Mouse (Mus musculus): ENCODE results near the gene Doc2b. TPM values are rescaled to one million over a fixed set of nuclear protein-coding genes. Genes with fewer than 3 reads are reported as not detected.
A peak's percentile ranks its signal among the peaks of the same experiment; 100 is the strongest.

The Doc2b gene
- polyA plus RNA-seq, 1 experiment from 2014 or later = 1.4 TPM

DNA sequence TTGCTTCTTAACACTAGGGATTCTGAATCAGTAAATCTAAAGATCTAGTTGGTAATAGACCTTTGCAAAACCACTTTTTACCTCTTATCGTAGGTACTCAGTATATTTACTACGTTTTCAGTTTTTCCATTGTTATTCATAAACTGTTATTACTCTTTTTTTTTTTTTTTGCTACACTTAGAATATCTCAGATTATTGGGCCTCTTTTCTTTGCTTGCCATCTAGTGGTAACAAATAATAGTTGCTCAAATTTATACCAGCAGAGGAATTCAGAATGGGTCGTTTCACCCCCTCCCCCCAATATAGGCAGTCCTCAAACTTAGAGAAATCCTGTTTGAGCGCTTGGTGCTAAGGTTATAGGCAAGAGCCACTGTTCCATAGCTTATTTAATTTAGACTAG lies 44.8 kb downstream of the Doc2b start:
- Histone ChIP-seq H3K27ac (no peak overlapping the region), H3K4me1 (replicated peaks) (peaks cover 10% of the 10 kb centered on the region), H3K36me3 (no peaks in the 10 kb centered on the region), H3K27me3 (replicated peaks) (no peaks in the 10 kb centered on the region), H3K9ac (no peak overlapping the region), H3K4me3 (replicated peaks) (no peak overlapping the region), H3K9me3 (no peaks in the 10 kb centered on the region), H3K4me2 (replicated peaks) (no peak overlapping the region)
- 70% methylated on average over 4 of the region's 4 CpGs for WGBS
- ATAC-seq = no peak

DNA sequence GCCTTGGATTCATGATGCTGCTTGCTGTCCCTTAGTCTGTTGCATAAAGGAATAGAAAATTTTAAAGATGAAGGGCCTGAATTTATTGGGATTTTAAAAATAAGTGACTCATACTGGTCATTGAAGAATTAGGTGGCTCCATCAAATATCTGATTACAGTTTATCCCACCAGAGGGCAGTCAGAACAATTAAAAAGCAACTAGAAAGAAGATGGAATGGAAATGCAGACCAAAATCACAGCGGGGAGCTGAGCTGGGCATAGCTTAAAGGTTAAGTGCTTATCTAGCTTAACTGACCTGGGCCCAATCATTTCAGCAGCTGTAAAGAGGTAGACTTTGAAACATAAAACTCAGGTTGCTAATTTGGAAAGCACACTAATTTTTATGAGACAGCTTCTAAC lies 45.3 kb downstream of the Doc2b start:
- no peak for ATAC-seq
- WGBS = 65% methylated on average over 1 of the region's 1 CpGs
- no peak overlapping the region for H3K9ac ChIP-seq
- H3K4me1 ChIP-seq (replicated peaks) = peaks cover 12% of the 10 kb centered on the region
- no peaks in the 10 kb centered on the region for H3K27me3 ChIP-seq (replicated peaks)
- no peak overlapping the region for H3K4me2 ChIP-seq (replicated peaks)
- H3K4me3 ChIP-seq (replicated peaks) = no peak overlapping the region
- H3K9me3 ChIP-seq = no peaks in the 10 kb centered on the region
- no peaks in the 10 kb centered on the region for H3K36me3 ChIP-seq
- no peak overlapping the region for H3K27ac ChIP-seq

DNA sequence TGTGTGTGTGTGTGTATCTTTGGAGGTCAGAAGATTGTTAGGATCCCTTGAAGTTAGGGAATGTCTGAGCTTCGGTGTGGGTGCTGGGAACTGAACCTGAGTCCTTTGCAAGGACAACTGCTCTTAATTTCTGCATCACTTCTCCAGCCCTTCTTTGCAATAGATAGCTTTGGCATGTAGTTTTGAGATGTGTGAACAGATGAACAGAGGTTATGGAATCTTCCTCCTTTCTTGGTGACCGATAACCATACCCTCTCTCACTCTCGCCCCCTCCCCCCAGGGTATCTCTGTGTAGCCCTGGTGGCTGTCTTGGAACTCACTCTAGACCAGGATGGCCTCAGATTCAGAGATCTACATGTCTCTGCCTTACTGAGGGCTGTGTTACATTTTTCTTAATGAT lies 51.1 kb downstream of the Doc2b start:
- no peak for ATAC-seq
- Histone ChIP-seq H3K27me3 (replicated peaks) (no peaks in the 10 kb centered on the region), H3K4me3 (replicated peaks) (no peak overlapping the region), H3K4me2 (replicated peaks) (no peak overlapping the region), H3K9me3 (no peaks in the 10 kb centered on the region), H3K27ac (no peak overlapping the region), H3K9ac (no peak overlapping the region), H3K4me1 (replicated peaks) (peaks cover 19% of the 10 kb centered on the region), H3K36me3 (no peaks in the 10 kb centered on the region)
- 93% methylated on average over 3 of the region's 3 CpGs for WGBS

DNA sequence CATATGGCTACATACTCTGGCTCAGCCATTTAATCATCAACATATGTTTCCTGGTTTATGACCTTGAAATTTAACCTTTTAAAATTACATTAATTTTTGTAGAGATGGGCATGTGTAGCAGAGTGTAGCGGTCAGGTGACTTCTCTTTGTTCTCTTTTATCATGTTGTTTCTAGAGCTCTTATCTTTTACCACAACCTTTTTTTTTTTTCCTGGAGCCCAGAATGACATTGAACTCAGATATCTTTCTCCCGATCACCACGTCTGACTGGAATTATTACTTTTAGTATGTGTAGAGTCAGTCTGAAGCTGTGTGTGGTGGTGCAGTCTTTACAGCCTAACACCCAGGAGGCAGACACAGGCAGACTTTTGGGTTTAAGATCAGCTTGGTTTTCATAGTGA lies 54.2 kb downstream of the Doc2b start:
- Histone ChIP-seq H3K27ac (no peak overlapping the region), H3K27me3 (replicated peaks) (no peaks in the 10 kb centered on the region), H3K36me3 (peaks cover 4% of the 10 kb centered on the region; the same call in 1 of the 2 replicates), H3K4me1 (replicated peaks) (peaks cover 27% of the 10 kb centered on the region), H3K9me3 (no peaks in the 10 kb centered on the region), H3K4me3 (replicated peaks) (no peak overlapping the region), H3K9ac (no peak overlapping the region), H3K4me2 (replicated peaks) (no peak overlapping the region)
- WGBS = 61% methylated on average over 3 of the region's 3 CpGs
- ATAC-seq = peak; percentile 37; the same call in 1 of the 2 replicates

DNA sequence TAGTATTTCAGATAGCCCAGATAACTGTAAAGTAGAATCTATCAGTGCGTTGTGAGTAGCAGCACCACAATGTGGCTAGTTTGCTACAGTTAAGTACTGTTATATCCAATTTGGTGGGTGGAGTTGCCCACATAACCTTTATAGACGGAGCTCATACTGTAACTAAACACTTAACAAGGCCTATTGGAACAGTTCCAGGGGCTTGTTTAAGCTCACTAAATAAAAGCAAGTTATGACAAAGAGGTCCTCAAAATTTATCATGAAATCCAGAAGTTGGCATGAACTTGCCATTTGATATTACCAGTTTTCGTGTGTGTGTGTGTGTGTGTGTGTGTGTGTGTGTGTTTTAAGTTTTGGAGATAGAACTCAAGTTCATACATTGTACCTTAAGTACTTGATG lies 55.6 kb downstream of the Doc2b start:
- Histone ChIP-seq H3K27me3 (replicated peaks) (no peaks in the 10 kb centered on the region), H3K4me1 (replicated peaks) (peaks cover 28% of the 10 kb centered on the region), H3K4me2 (replicated peaks) (no peak overlapping the region), H3K36me3 (peaks cover 4% of the 10 kb centered on the region; the same call in 1 of the 2 replicates), H3K4me3 (replicated peaks) (no peak overlapping the region), H3K27ac (no peak overlapping the region), H3K9ac (no peak overlapping the region), H3K9me3 (no peaks in the 10 kb centered on the region)
- 62% methylated on average over 3 of the region's 3 CpGs for WGBS
- ATAC-seq = no peak

DNA sequence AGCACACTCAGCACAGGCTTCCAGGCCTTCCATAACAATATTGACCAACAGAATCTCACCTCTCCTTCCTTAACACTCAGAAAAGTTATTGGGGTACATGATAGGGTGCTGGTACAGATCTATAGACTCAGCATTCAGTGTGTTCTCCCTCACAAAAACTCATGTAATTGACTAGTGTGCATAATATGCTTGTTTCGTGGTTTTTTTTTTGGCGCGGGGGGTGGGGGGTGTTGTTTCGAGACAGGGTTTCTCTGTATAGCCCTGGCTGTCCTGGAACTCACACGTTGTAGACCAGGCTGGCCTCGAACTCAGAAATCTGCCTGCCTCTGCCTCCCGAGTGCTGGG lies 57.4 kb downstream of the Doc2b start:
- Histone ChIP-seq H3K9me3 (no peaks in the 10 kb centered on the region), H3K27me3 (replicated peaks) (no peaks in the 10 kb centered on the region), H3K9ac (no peak overlapping the region), H3K4me2 (replicated peaks) (no peak overlapping the region), H3K4me1 (replicated peaks) (peaks cover 34% of the 10 kb centered on the region), H3K27ac (no peak overlapping the region), H3K36me3 (peaks cover 4% of the 10 kb centered on the region; the same call in 1 of the 2 replicates), H3K4me3 (replicated peaks) (no peak overlapping the region)
- 90% methylated on average over 7 of the region's 7 CpGs for WGBS
- ATAC-seq = no peak

DNA sequence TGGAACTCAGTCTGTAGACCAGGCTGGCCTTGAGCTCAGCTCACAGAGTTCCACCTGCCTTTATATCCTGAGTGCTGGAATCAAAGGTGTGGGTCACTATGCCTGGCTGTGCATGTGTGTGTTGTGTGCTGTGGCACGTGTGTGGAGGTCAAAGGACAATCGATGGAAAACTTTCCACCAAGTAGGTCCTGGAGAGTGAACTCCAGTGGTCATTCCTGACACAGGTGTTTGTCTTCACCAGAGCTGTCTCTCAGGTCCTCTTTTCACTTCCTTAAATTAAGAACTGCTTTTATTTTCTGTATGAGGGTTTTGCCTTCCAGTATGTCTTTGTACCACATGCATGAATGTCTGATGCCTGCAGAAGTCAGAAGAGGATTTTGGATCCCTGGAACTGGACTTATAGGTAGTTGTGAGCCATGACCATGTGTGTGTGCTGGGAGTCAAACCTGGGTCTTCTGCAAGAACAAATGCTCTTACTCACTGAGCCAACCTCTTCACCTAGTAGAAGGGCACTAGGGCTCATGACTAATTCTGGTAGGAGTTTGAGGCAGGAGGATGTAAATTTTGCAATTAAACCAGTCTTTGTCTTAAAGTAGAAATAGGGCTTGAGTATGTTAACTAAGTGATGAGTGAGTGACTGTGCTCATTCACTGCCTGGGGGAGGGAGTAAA lies 57.9 kb downstream of the Doc2b start:
- Histone ChIP-seq H3K4me2 (replicated peaks) (no peak overlapping the region), H3K4me1 (replicated peaks) (peaks cover 34% of the 10 kb centered on the region), H3K27ac (no peak overlapping the region), H3K9ac (no peak overlapping the region), H3K36me3 (peaks cover 4% of the 10 kb centered on the region; the same call in 1 of the 2 replicates), H3K27me3 (replicated peaks) (no peaks in the 10 kb centered on the region), H3K9me3 (no peaks in the 10 kb centered on the region), H3K4me3 (replicated peaks) (no peak overlapping the region)
- ATAC-seq = no peak
- WGBS = 73% methylated on average over 2 of the region's 2 CpGs

DNA sequence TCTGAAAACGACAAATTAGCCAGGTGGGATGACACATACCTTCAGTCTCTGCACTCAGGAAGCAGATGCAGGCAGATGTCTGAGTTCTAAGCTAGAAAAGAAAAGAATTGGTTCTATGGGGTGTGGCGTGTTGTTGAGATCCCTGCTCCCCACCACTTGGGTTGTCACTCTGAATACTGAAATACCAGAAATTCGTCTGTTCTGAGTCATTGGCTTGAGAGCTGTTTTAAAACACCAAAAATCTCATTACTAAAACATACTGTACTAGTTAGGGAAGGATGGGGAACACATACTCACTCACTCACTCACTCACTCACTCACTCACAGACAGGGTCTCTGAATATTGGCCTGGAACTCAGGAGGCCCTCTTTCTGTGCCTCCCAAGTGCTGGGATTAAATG lies 58.9 kb downstream of the Doc2b start:
- Histone ChIP-seq H3K4me1 (replicated peaks) (peaks cover 31% of the 10 kb centered on the region), H3K27me3 (replicated peaks) (no peaks in the 10 kb centered on the region), H3K4me2 (replicated peaks) (no peak overlapping the region; the same call in 1 of the 2 replicates), H3K27ac (no peak overlapping the region), H3K9ac (no peak overlapping the region), H3K36me3 (peaks cover 4% of the 10 kb centered on the region; the same call in 1 of the 2 replicates), H3K9me3 (no peaks in the 10 kb centered on the region), H3K4me3 (replicated peaks) (no peak overlapping the region)
- 50% methylated on average over 3 of the region's 3 CpGs for WGBS
- no peak for ATAC-seq

DNA sequence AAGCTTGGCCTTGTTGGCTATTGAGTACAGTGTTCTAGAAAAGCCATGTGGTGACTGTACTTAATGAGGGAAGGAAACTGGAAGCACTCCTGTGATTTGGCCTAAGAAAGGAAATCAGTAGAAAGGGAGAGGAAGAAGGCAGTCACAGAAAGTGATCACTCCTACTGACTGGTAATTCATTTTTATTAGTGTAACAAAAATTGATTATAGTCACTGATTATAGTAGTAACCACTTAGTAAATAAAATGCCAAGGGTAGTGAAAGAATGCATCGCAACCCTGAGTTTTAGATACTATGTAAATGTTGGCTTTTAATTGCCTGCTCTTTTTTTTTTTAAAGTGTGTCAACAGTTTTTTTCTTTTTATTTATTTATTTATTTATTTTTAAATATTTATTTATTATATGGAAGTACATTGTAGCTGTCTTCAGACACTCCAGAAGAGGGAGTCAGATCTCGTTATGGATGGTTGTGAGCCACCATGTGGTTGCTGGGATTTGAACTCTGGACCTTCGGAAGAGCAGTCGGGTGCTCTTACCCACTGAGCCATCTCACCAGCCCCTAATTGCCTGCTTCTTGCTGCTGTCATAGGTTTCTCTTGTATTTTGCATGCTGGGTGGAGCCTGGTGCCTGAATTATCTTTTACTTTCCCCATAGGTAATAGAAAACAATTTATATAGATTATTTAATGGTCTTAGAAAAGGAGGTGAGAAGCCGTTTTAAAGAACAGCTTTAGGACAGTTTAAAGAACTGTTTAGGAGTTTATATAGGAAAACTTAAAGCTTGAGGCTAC lies 60.2 kb downstream of the Doc2b start:
- H3K9ac ChIP-seq = no peak overlapping the region
- no peaks in the 10 kb centered on the region for H3K27me3 ChIP-seq (replicated peaks)
- peaks cover 4% of the 10 kb centered on the region; the same call in 1 of the 2 replicates for H3K36me3 ChIP-seq
- ATAC-seq = no peak
- peak overlapping the region; percentile 68 for H3K4me2 ChIP-seq (replicated peaks)
- peak overlapping the region; percentile 84; the same call in 1 of the 2 replicates for H3K4me3 ChIP-seq (replicated peaks)
- WGBS = 71% methylated on average over 5 of the region's 5 CpGs
- no peak overlapping the region for H3K27ac ChIP-seq
- no peaks in the 10 kb centered on the region for H3K9me3 ChIP-seq
- H3K4me1 ChIP-seq (replicated peaks) = peaks cover 32% of the 10 kb centered on the region

DNA sequence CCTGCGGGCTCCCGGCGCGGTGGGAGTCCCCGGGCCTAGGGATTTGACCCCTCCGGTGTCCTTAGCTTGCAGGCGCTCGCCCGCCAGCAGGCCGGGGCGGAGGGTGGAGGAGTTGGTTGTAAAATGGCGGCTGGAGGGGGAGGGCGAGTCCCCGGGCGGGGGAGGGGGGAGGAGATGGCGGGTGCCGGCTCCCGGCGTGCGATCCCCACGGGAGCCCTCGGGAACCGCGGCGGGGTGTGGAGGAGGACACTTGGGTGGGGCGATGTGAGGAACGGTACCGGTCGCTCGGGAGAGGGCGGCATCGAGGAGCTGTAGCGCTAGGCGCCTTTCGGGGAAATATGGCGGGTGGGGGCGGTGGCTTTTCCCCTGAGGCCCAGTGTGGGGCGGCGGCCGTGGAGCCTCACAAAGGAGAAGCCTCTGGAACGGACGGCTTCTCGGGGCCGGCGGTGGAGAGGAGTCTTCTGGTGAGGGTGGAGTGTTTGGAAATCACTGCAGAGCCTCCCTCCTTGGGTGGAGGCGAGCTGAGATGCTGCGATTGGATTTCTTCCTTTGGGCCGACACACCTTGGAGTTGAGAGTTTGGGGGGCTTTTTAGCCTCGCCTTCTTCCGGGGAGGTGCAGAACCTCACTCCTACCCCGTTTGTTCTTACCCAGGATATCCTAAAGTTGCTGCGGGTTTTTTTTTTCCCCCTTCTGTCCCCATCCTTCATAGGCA lies 62.5 kb downstream of the Doc2b start:
- Histone ChIP-seq H3K9ac (peak overlapping the region; percentile 100), H3K27me3 (replicated peaks) (no peaks in the 10 kb centered on the region), H3K36me3 (peaks cover 4% of the 10 kb centered on the region; the same call in 1 of the 2 replicates), H3K4me1 (replicated peaks) (peaks cover 27% of the 10 kb centered on the region), H3K9me3 (no peaks in the 10 kb centered on the region), H3K4me2 (replicated peaks) (peak overlapping the region; percentile 87), H3K4me3 (replicated peaks) (peak overlapping the region; percentile 84), H3K27ac (peak overlapping the region; percentile 98)
- under 1% methylated on average over 50 of the region's 52 CpGs for WGBS
- ATAC-seq = peak; percentile 77

DNA sequence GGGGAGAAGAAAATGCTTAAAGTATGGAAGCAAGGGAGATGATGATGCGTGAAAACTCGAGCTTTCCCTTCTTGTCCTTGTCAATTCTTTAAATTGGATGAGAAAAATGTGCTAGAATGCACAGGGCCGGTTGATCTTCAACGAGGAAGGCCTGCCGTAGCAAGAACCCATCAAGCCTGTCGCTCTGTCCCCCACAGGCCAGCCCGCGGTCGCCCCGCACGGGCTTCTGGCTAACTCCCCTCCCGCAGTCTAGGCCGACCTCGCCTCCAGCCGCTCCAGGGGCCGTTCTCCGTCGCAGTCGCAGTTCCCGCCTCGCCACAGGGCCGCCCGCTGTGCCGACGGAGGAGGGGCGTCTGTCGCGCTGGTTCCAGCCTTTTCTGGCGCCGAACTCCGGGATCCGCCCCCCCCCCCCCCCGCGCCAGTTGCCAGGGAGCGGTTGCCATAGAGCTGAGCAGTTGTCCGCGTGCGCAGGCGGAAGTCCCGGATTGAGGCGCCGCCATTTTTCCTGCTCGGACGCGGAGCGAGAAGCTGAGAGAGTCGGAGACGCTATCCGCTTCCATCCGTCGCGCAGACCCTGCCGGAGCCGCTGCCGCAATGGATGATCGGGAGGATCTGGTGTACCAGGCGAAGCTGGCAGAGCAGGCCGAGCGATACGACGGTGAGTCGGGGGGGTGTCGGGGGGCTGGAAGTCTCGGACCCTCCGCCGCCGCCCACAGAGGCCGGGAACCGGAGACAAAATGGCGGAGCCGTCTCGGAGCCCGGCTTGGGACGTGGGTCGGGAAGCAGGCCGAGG lies 63.2 kb downstream of the Doc2b start, which contains the start of gene Ywhae:
Gene Ywhae (plus strand): TSS at position 436 of the 793 bp plus-strand sequence.
- peak within 1 kb of the TSS; percentile 98 for H3K27ac ChIP-seq
- ATAC-seq = peak; percentile 96
- peaks cover 21% of the 10 kb centered on the region for H3K4me1 ChIP-seq (replicated peaks)
- no peaks in the 10 kb centered on the region for H3K9me3 ChIP-seq
- H3K9ac ChIP-seq = peak within 1 kb of the TSS; percentile 100
- peak within 1 kb of the TSS; percentile 87 for H3K4me2 ChIP-seq (replicated peaks)
- WGBS = under 1% methylated on average over 73 of the region's 76 CpGs
- no peaks in the 10 kb centered on the region for H3K27me3 ChIP-seq (replicated peaks)
- no peaks in the 10 kb centered on the region for H3K36me3 ChIP-seq
- peak within 1 kb of the TSS; percentile 84 for H3K4me3 ChIP-seq (replicated peaks)
